Mouse (Mus musculus): ENCODE results near the gene Adnp.
A peak's percentile ranks its signal among the peaks of the same experiment; 100 is the strongest.
"Not testable (repeated sequence)": the region's sequence is repeated elsewhere in the genome, so short reads cannot be mapped to it uniquely, and the experiment has no call there.

The Adnp gene

GRCm38 (mm10) chr2:168205681-168206631, 956 bp downstream of the Adnp start:
- peak; percentile 24 to 61 for DNase-seq

GRCm38 (mm10) chr2:168205265-168205664, 1.6 kb downstream of the Adnp start:
- DNase-seq = peak; percentile 80 to 91

- DNase-seq = no peak
Observed at GRCm38 (mm10) chr2:168204476-168204999, 2.4 kb downstream of the Adnp start.

- DNase-seq = no peak
Observed at GRCm38 (mm10) chr2:168200014-168200691, 6.8 kb downstream of the Adnp start.

GRCm38 (mm10) chr2:168199476-168199875, 7.4 kb downstream of the Adnp start:
- no peak for DNase-seq

- no peak for DNase-seq
Observed at GRCm38 (mm10) chr2:168198421-168198820, 8.5 kb downstream of the Adnp start.

- DNase-seq = no peak
Observed at GRCm38 (mm10) chr2:168195721-168196120, 11.2 kb downstream of the Adnp start.

GRCm38 (mm10) chr2:168193685-168194084, 13.2 kb downstream of the Adnp start:
- no peak for DNase-seq

GRCm38 (mm10) chr2:168191856-168192255, 15.1 kb downstream of the Adnp start:
- no peak for DNase-seq

GRCm38 (mm10) chr2:168175946-168176345, 31.0 kb downstream of the Adnp start:
- DNase-seq = no peak

GRCm38 (mm10) chr2:168170167-168170685, 36.7 kb downstream of the Adnp start:
- DNase-seq = peak in 1 of 2 experiments; percentile 28

GRCm38 (mm10) chr2:168169800-168170113, 37.2 kb downstream of the Adnp start:
- no peak for DNase-seq

- DNase-seq = no peak
Observed at GRCm38 (mm10) chr2:168168892-168169799, 37.8 kb downstream of the Adnp start.

- DNase-seq = no peak
Observed at GRCm38 (mm10) chr2:168167781-168168180, 39.1 kb downstream of the Adnp start.

GRCm38 (mm10) chr2:168166750-168167460, 40.0 kb downstream of the Adnp start:
- no peak for DNase-seq

GRCm38 (mm10) chr2:168161978-168162377, 44.9 kb downstream of the Adnp start:
- DNase-seq = no peak

GRCm38 (mm10) chr2:168161514-168161971, 45.4 kb downstream of the Adnp start:
- no peak for DNase-seq

- DNase-seq = no peak
Observed at GRCm38 (mm10) chr2:168160370-168160930, 46.5 kb downstream of the Adnp start.

GRCm38 (mm10) chr2:168158911-168159711, 47.8 kb downstream of the Adnp start:
- DNase-seq = peak in 1 of 2 experiments; percentile 15

GRCm38 (mm10) chr2:168157974-168158373, 48.9 kb downstream of the Adnp start:
- not testable (repeated sequence) for DNase-seq
